Mouse (Mus musculus) E14TG2a.4 (cell line): ENCODE measurements around the gene Asic1.

ENCODE experiments used
- CTCF ChIP-seq: conservative IDR thresholded peaks from 2 replicates; pipeline ENCODE4 v1.5.1; 2014; ENCODE audit warnings: low read length
- POU5F1 ChIP-seq: IDR thresholded peaks from 2 replicates; pipeline ENCODE4 v1.6.1; 2014; ENCODE audit warnings: low read length, borderline replicate concordance

DNA sequence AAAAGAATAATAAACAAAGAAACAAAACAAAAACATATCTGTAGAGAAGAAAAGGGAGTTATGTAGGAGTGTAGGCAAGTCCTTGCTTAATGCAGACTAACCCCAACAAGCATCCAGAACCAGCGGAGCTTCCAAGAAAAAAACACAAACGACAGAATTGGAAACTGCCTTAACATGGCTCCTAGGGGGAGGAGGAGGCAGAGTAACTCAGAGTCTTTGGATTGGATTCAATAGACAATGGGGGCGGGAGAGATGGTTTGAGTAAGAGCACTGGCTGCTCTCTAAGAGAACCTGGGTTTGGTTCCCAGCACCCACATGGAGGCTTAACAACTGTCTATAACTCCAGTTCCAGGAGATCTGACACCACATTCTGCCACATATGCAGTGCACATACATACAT lies 61.5 kb downstream of the Asic1 start:
- TF ChIP-seq CTCF (no peak), POU5F1 (no peak)
